Mouse (Mus musculus) cerebellum, adult 2 months (tissue): ENCODE measurements around the gene Rad51ap1. TPM values are rescaled to one million over a fixed set of nuclear protein-coding genes. Genes with fewer than 3 reads are reported as not detected.
A peak's percentile ranks its signal among the peaks of the same experiment; 100 is the strongest.

Experiments
- DNase-seq, 2 experiments: peaks; one replicate each; pipeline ENCODE4 v3.0.0; 2021
- H3K27ac ChIP-seq: fragments of 200-500 bp; 2 replicates; pipeline ENCODE4 v1.5.1; 2012; ENCODE audit warnings: low read length, control low read depth, inconsistent platforms; ENCODE audit not compliant: insufficient read depth
- H3K27me3 ChIP-seq: fragments of 200-500 bp; 2 replicates; pipeline ENCODE4 v1.6.1; 2012; ENCODE audit warnings: inconsistent platforms, mild to moderate bottlenecking, low read length, moderate library complexity; ENCODE audit not compliant: control insufficient read depth, insufficient read depth
- H3K4me1 ChIP-seq: fragments of 200-500 bp; 2 replicates; pipeline ENCODE4 v1.6.1; 2011; ENCODE audit warnings: low read length; ENCODE audit not compliant: control insufficient read depth, insufficient read depth
- H3K4me3 ChIP-seq: fragments of 200-500 bp; replicated peaks from 2 replicates; pipeline ENCODE3; 2011; ENCODE audit warnings: mild to moderate bottlenecking, low read depth, low read length, control low read depth; ENCODE audit not compliant: insufficient read depth
- CTCF ChIP-seq: fragments of 200-500 bp; IDR thresholded peaks from 2 replicates; pipeline ENCODE4 v1.5.1; 2011; ENCODE audit warnings: low read depth, mild to moderate bottlenecking, control low read depth, low read length, moderate library complexity, borderline replicate concordance; ENCODE audit not compliant: insufficient read depth
- POLR2A ChIP-seq: fragments of 200-500 bp; IDR thresholded peaks from 2 replicates; pipeline ENCODE4 v1.6.1; 2011; ENCODE audit warnings: low read length, control low read depth, borderline replicate concordance; ENCODE audit not compliant: insufficient read depth
- WGBS: fragments of 180-500 bp; shearing (Covaris S2); methylation state at CpG from one replicate; pipeline ENCODE4 v1.1.7; 2018; 5-methylcytosine and 5-hydroxymethylcytosine counted together
- polyA plus RNA-seq: library from polyadenylated mRNA; depleted of rRNA; stranded (reverse); fragments of >200 nt; gene quantifications from 2 replicates; pipeline ENCODE4 v1.2.3, GENCODE M21; 2012; rRNA removed

Rad51ap1 gene
- 5.5 and 6.6 TPM in 2 replicates for polyA plus RNA-seq

- DNase-seq = peak; percentile 96 to 97
- H3K4me3 ChIP-seq = peak within 1 kb of the TSS; percentile 93
- peaks cover 2% of the 10 kb centered on the region; the same call in 1 of the 2 replicates for H3K4me1 ChIP-seq
- under 1% methylated on average over 33 of the region's 33 CpGs for WGBS
- TF ChIP-seq CTCF = no peak
- TF ChIP-seq POLR2A = peak; percentile 59; the same call in 1 of the 2 replicates
- H3K27me3 ChIP-seq = no peaks in the 10 kb centered on the region
- H3K27ac ChIP-seq = no peak within 1 kb of the TSS; the same call in 1 of the 2 replicates
Measured at GRCm38 (mm10) chr6:126939487-126940171, at the start of gene Rad51ap1, which contains the start of gene D6Wsu163e. Rad51ap1 (minus strand) TSS chr6:126939587. D6Wsu163e (plus strand) TSS chr6:126939962.

GRCm38 (mm10) chr6:126981539-126982234, 42.3 kb upstream of the Rad51ap1 start:
- H3K4me3 ChIP-seq = no peak overlapping the region
- WGBS = 43% methylated on average over 5 of the region's 5 CpGs
- DNase-seq = no peak
- H3K27ac ChIP-seq = no peak overlapping the region
- no peak for TF ChIP-seq CTCF
- no peak for TF ChIP-seq POLR2A
- H3K27me3 ChIP-seq = no peaks in the 10 kb centered on the region
- H3K4me1 ChIP-seq = no peaks in the 10 kb centered on the region

GRCm38 (mm10) chr6:126966241-126967026, 27.0 kb upstream of the Rad51ap1 start:
- H3K4me1 ChIP-seq = no peaks in the 10 kb centered on the region
- no peak for DNase-seq
- no peak overlapping the region for H3K27ac ChIP-seq
- H3K4me3 ChIP-seq = no peak overlapping the region
- WGBS = 88% methylated on average over 14 of the region's 14 CpGs
- no peaks in the 10 kb centered on the region for H3K27me3 ChIP-seq
- TF ChIP-seq CTCF = no peak
- no peak for TF ChIP-seq POLR2A

GRCm38 (mm10) chr6:126963426-126963825, 24.0 kb upstream of the Rad51ap1 start:
- Histone ChIP-seq H3K4me3 (no peak overlapping the region), H3K27ac (no peak overlapping the region), H3K27me3 (no peaks in the 10 kb centered on the region), H3K4me1 (no peaks in the 10 kb centered on the region)
- no peak for DNase-seq
- 62% methylated on average over 9 of the region's 9 CpGs for WGBS
- TF ChIP-seq CTCF (no peak), POLR2A (no peak)

GRCm38 (mm10) chr6:126962709-126963108, 23.3 kb upstream of the Rad51ap1 start:
- no peaks in the 10 kb centered on the region for H3K27me3 ChIP-seq
- no peak for TF ChIP-seq POLR2A
- TF ChIP-seq CTCF = no peak
- H3K4me3 ChIP-seq = no peak overlapping the region
- no peaks in the 10 kb centered on the region for H3K4me1 ChIP-seq
- no peak overlapping the region for H3K27ac ChIP-seq
- WGBS = 94% methylated on average over 5 of the region's 5 CpGs
- no peak for DNase-seq

- DNase-seq = no peak
- no peaks in the 10 kb centered on the region for H3K27me3 ChIP-seq
- H3K4me3 ChIP-seq = no peak overlapping the region
- WGBS = 89% methylated on average over 8 of the region's 8 CpGs
- H3K4me1 ChIP-seq = no peaks in the 10 kb centered on the region
- no peak overlapping the region for H3K27ac ChIP-seq
- no peak for TF ChIP-seq CTCF
Measured at GRCm38 (mm10) chr6:126961371-126962018, 22.1 kb upstream of the Rad51ap1 start.

GRCm38 (mm10) chr6:126955734-126956133, 16.3 kb upstream of the Rad51ap1 start:
- H3K27me3 ChIP-seq = no peaks in the 10 kb centered on the region
- H3K4me3 ChIP-seq = no peak overlapping the region
- no peaks in the 10 kb centered on the region for H3K4me1 ChIP-seq
- WGBS = 4% methylated on average over 10 of the region's 10 CpGs
- peak; percentile 78 for TF ChIP-seq CTCF
- no peak for TF ChIP-seq POLR2A
- H3K27ac ChIP-seq = no peak overlapping the region
- DNase-seq = peak; percentile 59 to 72
